Mouse (Mus musculus) embryonic facial prominence, embryonic 14.5 days (tissue): Measurements from ENCODE around the gene Cyp2j5. TPM values are rescaled to one million over a fixed set of nuclear protein-coding genes. Genes with fewer than 3 reads are reported as not detected.

Experiments
- ATAC-seq: fragments of 200-750 bp; cut with Nextera tagmentation; 2 replicates; pipeline ENCODE4 v1.8.0; 2017; ENCODE audit warnings: low read depth, moderate number of reproducible peaks, moderate TSS enrichment
- DNase-seq: peaks from one replicate; pipeline ENCODE4 v3.0.0-alpha.2; 2015; ENCODE audit warnings: low spot score
- H3K27ac ChIP-seq: fragments of 300-500 bp; sonication (generic); replicated peaks from 2 replicates; pipeline ENCODE4 v1.5.1; 2014; ENCODE audit warnings: low read depth, mild to moderate bottlenecking, low read length, moderate library complexity
- H3K27me3 ChIP-seq: fragments of 300-500 bp; sonication (generic); replicated peaks from 2 replicates; pipeline ENCODE4 v1.6.1; 2014; ENCODE audit warnings: low read length; ENCODE audit not compliant: control insufficient read depth, insufficient read depth
- H3K36me3 ChIP-seq: fragments of 300-500 bp; sonication (generic); 2 replicates; pipeline ENCODE4 v1.6.1; 2014; ENCODE audit warnings: low read length, mixed read lengths; ENCODE audit not compliant: control insufficient read depth, insufficient read depth
- H3K4me1 ChIP-seq: fragments of 300-500 bp; sonication (generic); 2 replicates; pipeline ENCODE4 v1.6.1; 2014; ENCODE audit warnings: antibody characterized with exemption, low read length; ENCODE audit not compliant: control insufficient read depth, insufficient read depth
- H3K4me2 ChIP-seq: fragments of 300-500 bp; sonication (generic); 2 replicates; pipeline ENCODE4 v1.6.1; 2014; ENCODE audit warnings: low read depth, mild to moderate bottlenecking, low read length, moderate library complexity, mixed read lengths
- H3K4me3 ChIP-seq: fragments of 300-500 bp; sonication (generic); 2 replicates; pipeline ENCODE4 v1.5.1; 2014; ENCODE audit warnings: low read depth, mild to moderate bottlenecking, low read length
- H3K9ac ChIP-seq: fragments of 300-500 bp; sonication (generic); 2 replicates; pipeline ENCODE4 v1.6.1; 2014; ENCODE audit warnings: low read depth, mild to moderate bottlenecking, low read length, moderate library complexity, mixed read lengths
- H3K9me3 ChIP-seq: fragments of 300-500 bp; sonication (generic); 2 replicates; pipeline ENCODE4 v1.6.1; 2016; ENCODE audit warnings: low read length; ENCODE audit not compliant: control insufficient read depth
- WGBS: fragments of 180-500 bp; shearing (Covaris S2); extraction: QIAGEN DNeasy Blood & Tissue Kit; methylation state at CpG from one replicate; pipeline ENCODE4 v1.1.7; 2014; 5-methylcytosine and 5-hydroxymethylcytosine counted together
- polyA plus RNA-seq: library from polyadenylated mRNA; unstranded; fragments of >200 nt; fragmentation: Nextera tagmentation; extraction: Ambion mirVana; gene quantifications from 2 replicates; pipeline ENCODE4 v1.2.1, GENCODE M21; 2014

The Cyp2j5 gene
- not detected in 2 replicates for polyA plus RNA-seq

DNA sequence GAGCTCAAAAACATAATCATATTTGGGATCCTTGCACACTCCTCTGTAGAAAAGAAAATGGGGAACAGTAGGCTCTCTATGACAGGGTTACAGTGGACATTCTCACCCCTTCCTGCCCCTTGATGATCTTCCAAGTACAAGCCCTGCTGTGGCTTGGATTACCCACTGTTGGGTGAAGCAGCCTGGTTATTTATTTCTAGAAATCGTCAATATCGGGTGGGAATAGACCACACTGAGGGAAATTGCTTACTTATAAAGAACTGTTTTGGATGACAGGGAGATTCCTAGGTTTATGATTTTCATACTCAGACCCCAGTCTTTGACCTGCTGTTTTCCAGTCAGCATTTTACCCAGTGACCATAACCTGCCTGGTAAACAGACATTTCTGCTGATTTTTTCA is at the start of gene Cyp2j5:
Cyp2j5 (minus strand) TSS at position 164 of the 400 bp plus-strand sequence.
- H3K27me3 ChIP-seq: no peaks in the 10 kb centered on the region
- 95% methylated on average over 2 of the region's 2 CpGs for WGBS
- H3K9ac ChIP-seq: no peak within 1 kb of the TSS

GRCm38 (mm10) chr4:96705281-96705951 is 41.5 kb upstream of the Cyp2j5 start:
- DNase-seq: peak; percentile 75
- H3K9me3 ChIP-seq: no peaks in the 10 kb centered on the region
- no peak overlapping the region for H3K4me2 ChIP-seq
- H3K4me1 ChIP-seq: no peaks in the 10 kb centered on the region
- no peak overlapping the region for H3K27ac ChIP-seq
- no peaks in the 10 kb centered on the region for H3K27me3 ChIP-seq
- H3K4me3 ChIP-seq: no peak overlapping the region
- 47% methylated on average over 2 of the region's 2 CpGs for WGBS
- no peak for ATAC-seq
- no peaks in the 10 kb centered on the region for H3K36me3 ChIP-seq
- no peak overlapping the region for H3K9ac ChIP-seq

More for the DNA sequence above, at the start of gene Cyp2j5:
- ATAC-seq (no peak), DNase-seq (no peak)
- no peaks in the 10 kb centered on the region for H3K4me1 ChIP-seq
- H3K4me3 ChIP-seq: no peak within 1 kb of the TSS
- no peak within 1 kb of the TSS for H3K27ac ChIP-seq
- no peaks in the 10 kb centered on the region for H3K9me3 ChIP-seq
- H3K4me2 ChIP-seq: no peak within 1 kb of the TSS
- no peaks in the 10 kb centered on the region for H3K36me3 ChIP-seq

- ATAC-seq: no peak
- no peak overlapping the region for H3K4me2 ChIP-seq
- H3K9ac ChIP-seq: no peak overlapping the region
- DNase-seq: no peak
- H3K4me3 ChIP-seq: no peak overlapping the region
- no peaks in the 10 kb centered on the region for H3K9me3 ChIP-seq
- no peaks in the 10 kb centered on the region for H3K36me3 ChIP-seq
- WGBS: 61% methylated on average over 5 of the region's 5 CpGs
- H3K27me3 ChIP-seq: no peaks in the 10 kb centered on the region
- H3K4me1 ChIP-seq: no peaks in the 10 kb centered on the region
- no peak overlapping the region for H3K27ac ChIP-seq
These were observed 34.2 kb upstream of the Cyp2j5 start for GRCm38 (mm10) chr4:96698218-96698561.

- Histone ChIP-seq H3K9me3 (no peaks in the 10 kb centered on the region), H3K4me2 (no peak overlapping the region), H3K27me3 (no peaks in the 10 kb centered on the region), H3K4me3 (no peak overlapping the region), H3K4me1 (no peaks in the 10 kb centered on the region), H3K27ac (no peak overlapping the region; the same call in 1 of the 2 replicates), H3K36me3 (no peaks in the 10 kb centered on the region), H3K9ac (no peak overlapping the region)
- ATAC-seq (peak; percentile 69; the same call in 1 of the 2 replicates), DNase-seq (peak; percentile 71)
- 72% methylated on average over 15 of the region's 15 CpGs for WGBS
These were observed 33.7 kb upstream of the Cyp2j5 start for GRCm38 (mm10) chr4:96697511-96698217.

DNA sequence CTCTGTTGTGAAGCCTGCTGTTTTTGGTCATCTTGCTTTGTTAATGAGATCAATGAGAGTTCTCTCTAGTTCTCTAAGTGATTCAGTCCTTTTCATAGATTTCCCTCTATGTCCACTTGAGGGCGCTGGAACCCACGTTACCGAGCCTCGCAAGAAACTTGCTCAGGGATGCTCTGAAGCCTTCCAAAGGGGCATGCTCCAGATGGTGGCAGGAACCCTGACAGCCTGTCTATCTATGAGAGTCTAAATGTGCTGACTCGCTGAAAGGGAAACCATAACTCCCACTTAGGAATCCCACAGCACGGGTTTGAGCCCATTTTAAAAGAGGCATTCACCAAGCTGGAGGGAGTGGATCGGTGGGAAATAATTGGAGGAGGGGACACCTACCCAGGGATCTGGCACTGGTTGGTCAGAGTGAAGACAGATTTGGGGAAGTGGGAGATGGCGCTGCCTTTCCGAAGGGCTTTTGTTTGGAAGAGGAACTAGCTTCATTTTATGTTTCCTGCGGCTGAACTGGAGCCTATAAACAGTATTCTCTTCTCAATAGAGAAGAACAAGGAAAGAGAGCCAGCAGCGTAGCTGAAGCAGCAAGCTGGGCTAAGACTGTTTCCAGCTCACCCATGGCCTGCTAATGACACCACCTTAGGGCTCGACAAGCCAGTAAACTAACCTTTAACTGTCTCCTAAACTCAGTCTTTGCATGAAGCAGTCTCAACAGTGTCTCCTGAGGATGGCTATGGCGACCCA is 32.8 kb upstream of the Cyp2j5 start:
- no peaks in the 10 kb centered on the region for H3K27me3 ChIP-seq
- no peak overlapping the region for H3K4me3 ChIP-seq
- DNase-seq (peak; percentile 88), ATAC-seq (peak; percentile 73)
- H3K4me2 ChIP-seq: peak overlapping the region; percentile 40
- no peaks in the 10 kb centered on the region for H3K9me3 ChIP-seq
- 35% methylated on average over 13 of the region's 13 CpGs for WGBS
- no peaks in the 10 kb centered on the region for H3K4me1 ChIP-seq
- H3K27ac ChIP-seq: no peak overlapping the region
- no peaks in the 10 kb centered on the region for H3K36me3 ChIP-seq
- H3K9ac ChIP-seq: 0 out of 2 replicates have a peak overlapping the region, but pooled peaks have one; percentile 5

- Histone ChIP-seq H3K27ac (no peak overlapping the region), H3K27me3 (no peaks in the 10 kb centered on the region), H3K9ac (no peak overlapping the region), H3K4me1 (peaks cover 3% of the 10 kb centered on the region; the same call in 1 of the 2 replicates), H3K36me3 (no peaks in the 10 kb centered on the region), H3K4me2 (no peak overlapping the region), H3K9me3 (no peaks in the 10 kb centered on the region), H3K4me3 (no peak overlapping the region)
- 39% methylated on average over 2 of the region's 2 CpGs for WGBS
- ATAC-seq (peak; percentile 84; the same call in 1 of the 2 replicates), DNase-seq (peak; percentile 40)
These were observed 23.4 kb upstream of the Cyp2j5 start for GRCm38 (mm10) chr4:96687358-96687803.

DNA sequence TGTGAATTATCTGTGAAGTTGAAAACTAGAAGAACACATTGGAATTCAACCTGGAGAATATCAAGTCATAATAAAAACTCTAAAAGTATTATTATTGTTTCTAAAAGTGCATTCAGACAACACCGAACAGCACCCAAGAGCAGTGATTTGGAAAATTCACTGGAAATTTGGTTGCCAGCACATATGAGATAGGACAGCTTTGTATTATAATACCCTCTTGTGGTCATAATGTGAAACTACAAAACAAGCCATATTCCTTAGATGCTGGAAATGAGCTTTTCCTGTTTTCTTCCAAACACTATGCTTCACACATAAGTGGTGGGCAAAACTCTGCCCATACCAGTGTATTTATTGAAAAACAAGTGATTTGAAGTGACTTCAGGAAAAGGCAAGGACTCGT is 19.5 kb upstream of the Cyp2j5 start:
- WGBS: 31% methylated on average over 2 of the region's 2 CpGs
- Histone ChIP-seq H3K4me1 (peaks cover 4% of the 10 kb centered on the region; the same call in 1 of the 2 replicates), H3K9me3 (no peaks in the 10 kb centered on the region), H3K36me3 (no peaks in the 10 kb centered on the region), H3K27ac (no peak overlapping the region), H3K4me3 (no peak overlapping the region), H3K27me3 (no peaks in the 10 kb centered on the region), H3K9ac (no peak overlapping the region), H3K4me2 (no peak overlapping the region)
- ATAC-seq (no peak), DNase-seq (peak; percentile 45)

GRCm38 (mm10) chr4:96680966-96681365 is 17.0 kb upstream of the Cyp2j5 start:
- no peak overlapping the region for H3K27ac ChIP-seq
- ATAC-seq (no peak), DNase-seq (no peak)
- no peaks in the 10 kb centered on the region for H3K27me3 ChIP-seq
- no peak overlapping the region for H3K4me3 ChIP-seq
- peaks cover 4% of the 10 kb centered on the region; the same call in 1 of the 2 replicates for H3K4me1 ChIP-seq
- no peak overlapping the region for H3K9ac ChIP-seq
- H3K4me2 ChIP-seq: no peak overlapping the region
- H3K9me3 ChIP-seq: no peaks in the 10 kb centered on the region
- H3K36me3 ChIP-seq: no peaks in the 10 kb centered on the region
